Mouse (Mus musculus) hindbrain, embryonic 16.5 days (tissue): Measurements from ENCODE around the gene Gprasp2. TPM values are rescaled to one million over a fixed set of nuclear protein-coding genes. Genes with fewer than 3 reads are reported as not detected.

Experiments used
- polyA plus RNA-seq: library from polyadenylated mRNA; unstranded; fragments of >200 nt; fragmentation: Nextera tagmentation; extraction: Ambion mirVana; gene quantifications from 2 replicates; pipeline ENCODE4 v1.2.1, GENCODE M21; 2015

The Gprasp2 gene
- polyA plus RNA-seq, 1 experiment from 2014 or later: 242 TPM

Other genes with a start within 250 kb of the Gprasp2 start
- gene Nxf7, start 240.3 kb upstream of the Gprasp2 start, polyA plus RNA-seq: 0.19 TPM in 1 of 2 replicates, not detected in the other
- not detected in 2 replicates for gene Prame, start 211.3 kb upstream of the Gprasp2 start, polyA plus RNA-seq
- gene Tcp11x2, start 145.2 kb upstream of the Gprasp2 start, polyA plus RNA-seq: not detected in 2 replicates
- not detected in 2 replicates for gene Tmsb15a, start 113.8 kb upstream of the Gprasp2 start, polyA plus RNA-seq
- 12.0 and 13.2 TPM in 2 replicates for gene Armcx5, start 96.3 kb upstream of the Gprasp2 start, polyA plus RNA-seq
- 236 and 260 TPM in 2 replicates for gene Gprasp1, start 96.3 kb upstream of the Gprasp2 start, polyA plus RNA-seq
- gene Bhlhb9, start 41.4 kb upstream of the Gprasp2 start, polyA plus RNA-seq: 114 and 120 TPM in 2 replicates
- 271 and 305 TPM in 2 replicates for gene Arxes2, start 154.8 kb downstream of the Gprasp2 start, polyA plus RNA-seq
- gene Arxes1, start 194.3 kb downstream of the Gprasp2 start, polyA plus RNA-seq: 148 and 179 TPM in 2 replicates
- 784 and 846 TPM in 2 replicates for gene Bex2, start 229.2 kb downstream of the Gprasp2 start, polyA plus RNA-seq
- not detected in 2 replicates for gene Nxf3, start 246.2 kb downstream of the Gprasp2 start, polyA plus RNA-seq